Mouse (Mus musculus): ENCODE data around the gene Cript. TPM values are rescaled to one million over a fixed set of nuclear protein-coding genes. Genes with fewer than 3 reads are reported as not detected.

The Cript gene
- polyA plus RNA-seq (2017; shearing (Covaris generic)) = 100 to 1,000 TPM in 1 of 2 experiments, 10 to 100 TPM in 1; 93.3 to 104 TPM

- ATAC-seq = peak; percentile 95
These were observed at the start of gene Cript, which contains the start of gene Pigf for GRCm38 (mm10) chr17:87025269-87025949. Cript (plus strand) TSS chr17:87025550. Pigf (minus strand) TSS chr17:87025406.

- ATAC-seq = peak; percentile 77
These were observed 49.0 kb upstream of the Cript start for GRCm38 (mm10) chr17:86976387-86976786.

GRCm38 (mm10) chr17:86978496-86978895 lies 46.9 kb upstream of the Cript start:
- no peak for ATAC-seq

- no peak for ATAC-seq
These were observed 44.1 kb upstream of the Cript start for GRCm38 (mm10) chr17:86981205-86981604.

GRCm38 (mm10) chr17:86981701-86982100 lies 43.6 kb upstream of the Cript start:
- ATAC-seq = no peak

GRCm38 (mm10) chr17:86982497-86982896 lies 42.9 kb upstream of the Cript start:
- no peak for ATAC-seq

GRCm38 (mm10) chr17:86986449-86987138 lies 38.8 kb upstream of the Cript start:
- ATAC-seq = no peak

- ATAC-seq = no peak
These were observed 37.2 kb upstream of the Cript start for GRCm38 (mm10) chr17:86988161-86988560.

GRCm38 (mm10) chr17:86988601-86989184 lies 36.7 kb upstream of the Cript start:
- ATAC-seq = no peak

GRCm38 (mm10) chr17:86991306-86991705 lies 34.0 kb upstream of the Cript start:
- ATAC-seq = no peak

GRCm38 (mm10) chr17:86997323-86997722 lies 28.0 kb upstream of the Cript start:
- no peak for ATAC-seq

- ATAC-seq = no peak
These were observed 16.4 kb upstream of the Cript start for GRCm38 (mm10) chr17:87008950-87009349.

- ATAC-seq = no peak
These were observed 13.9 kb upstream of the Cript start for GRCm38 (mm10) chr17:87011301-87012019.

- no peak for ATAC-seq
These were observed 5.7 kb upstream of the Cript start for GRCm38 (mm10) chr17:87019692-87020091.

GRCm38 (mm10) chr17:87024491-87025242 lies 683 bp upstream of the Cript start:
- peak; percentile 10 for ATAC-seq

- peak; percentile 98 for ATAC-seq
These were observed 11.1 kb downstream of the Cript start for GRCm38 (mm10) chr17:87036141-87037073.

- no peak for ATAC-seq
These were observed 13.1 kb downstream of the Cript start for GRCm38 (mm10) chr17:87038496-87038895.

- no peak for ATAC-seq
These were observed 16.4 kb downstream of the Cript start for GRCm38 (mm10) chr17:87041739-87042138.

- ATAC-seq = peak; percentile 99
These were observed 19.0 kb downstream of the Cript start for GRCm38 (mm10) chr17:87044364-87044763.

- ATAC-seq = no peak
These were observed 19.4 kb downstream of the Cript start for GRCm38 (mm10) chr17:87044796-87045195.

- no peak for ATAC-seq
These were observed 24.3 kb downstream of the Cript start for GRCm38 (mm10) chr17:87049696-87050095.
